Mouse (Mus musculus) heart, adult 2 months (tissue): ENCODE results near the gene BC107364. TPM values are rescaled to one million over a fixed set of nuclear protein-coding genes. Genes with fewer than 3 reads are reported as not detected.

Source experiments
- DNase-seq, 2 experiments: peaks; one replicate each; pipeline ENCODE4 v3.0.0; 2021
- H3K27ac ChIP-seq: fragments of 200-600 bp; 2 replicates; pipeline ENCODE4 v1.8.1; 2022
- H3K27me3 ChIP-seq: fragments of 200-500 bp; 2 replicates; pipeline ENCODE4 v1.6.1; 2012; ENCODE audit warnings: mild to moderate bottlenecking, low read length, inconsistent platforms, mixed read lengths; ENCODE audit not compliant: control insufficient read depth, insufficient read depth
- H3K36me3 ChIP-seq: fragments of 200-500 bp; 2 replicates; pipeline ENCODE4 v1.6.1; 2012; ENCODE audit warnings: low read length, inconsistent platforms; ENCODE audit not compliant: control insufficient read depth, insufficient read depth
- H3K4me1 ChIP-seq: fragments of 200-500 bp; 2 replicates; pipeline ENCODE4 v1.6.1; 2011; ENCODE audit warnings: low read length; ENCODE audit not compliant: control insufficient read depth, insufficient read depth
- H3K4me3 ChIP-seq: fragments of 200-600 bp; 2 replicates; pipeline ENCODE4 v1.8.1; 2022
- H3K79me2 ChIP-seq: fragments of 200-500 bp; replicated peaks from 2 replicates; pipeline ENCODE4 v1.6.1; 2012; ENCODE audit warnings: mild to moderate bottlenecking, inconsistent platforms, low read length, moderate library complexity, mixed read lengths; ENCODE audit not compliant: control insufficient read depth, insufficient read depth
- H3K9ac ChIP-seq: fragments of 200-500 bp; 2 replicates; pipeline ENCODE4 v1.6.1; 2012; ENCODE audit warnings: low read depth, mild to moderate bottlenecking, control low read depth, inconsistent platforms, low read length, mixed read lengths
- CTCF ChIP-seq: fragments of 200-600 bp; IDR thresholded peaks from 2 replicates; pipeline ENCODE4 v1.8.1; 2022; ENCODE audit warnings: antibody characterized with exemption, mild to moderate bottlenecking, moderate library complexity
- EP300 ChIP-seq: fragments of 200-500 bp; IDR thresholded peaks from 2 replicates; pipeline ENCODE4 v1.6.1; 2011; ENCODE audit warnings: low read depth, low read length, control low read depth; ENCODE audit not compliant: insufficient read depth
- POLR2A ChIP-seq: fragments of 200-500 bp; IDR thresholded peaks from 2 replicates; pipeline ENCODE4 v1.6.1; 2011; ENCODE audit warnings: mild to moderate bottlenecking, low read depth, low read length, control low read depth; ENCODE audit not compliant: insufficient read depth
- WGBS: fragments of 180-500 bp; shearing (Covaris S2); methylation state at CpG from one replicate; pipeline ENCODE4 v1.1.7; 2018; 5-methylcytosine and 5-hydroxymethylcytosine counted together
- intact Hi-C: fragments of 180-260 bp; cut with DNase I; formaldehyde crosslinking; loops from one replicate; pipeline ENCODE4 v1.15.1; 2025
- polyA plus RNA-seq: library from polyadenylated mRNA; depleted of rRNA; stranded (reverse); fragments of >200 nt; gene quantifications from 2 replicates; pipeline ENCODE4 v1.2.3, GENCODE M21; 2012
- total RNA-seq, 2 experiments: library from RNA; stranded (reverse); gene quantifications; 2 replicates each; pipeline ENCODE4 v1.2.3; 2021

BC107364 gene
- total and polyA plus RNA-seq, 3 experiments, result not detected

DNA sequence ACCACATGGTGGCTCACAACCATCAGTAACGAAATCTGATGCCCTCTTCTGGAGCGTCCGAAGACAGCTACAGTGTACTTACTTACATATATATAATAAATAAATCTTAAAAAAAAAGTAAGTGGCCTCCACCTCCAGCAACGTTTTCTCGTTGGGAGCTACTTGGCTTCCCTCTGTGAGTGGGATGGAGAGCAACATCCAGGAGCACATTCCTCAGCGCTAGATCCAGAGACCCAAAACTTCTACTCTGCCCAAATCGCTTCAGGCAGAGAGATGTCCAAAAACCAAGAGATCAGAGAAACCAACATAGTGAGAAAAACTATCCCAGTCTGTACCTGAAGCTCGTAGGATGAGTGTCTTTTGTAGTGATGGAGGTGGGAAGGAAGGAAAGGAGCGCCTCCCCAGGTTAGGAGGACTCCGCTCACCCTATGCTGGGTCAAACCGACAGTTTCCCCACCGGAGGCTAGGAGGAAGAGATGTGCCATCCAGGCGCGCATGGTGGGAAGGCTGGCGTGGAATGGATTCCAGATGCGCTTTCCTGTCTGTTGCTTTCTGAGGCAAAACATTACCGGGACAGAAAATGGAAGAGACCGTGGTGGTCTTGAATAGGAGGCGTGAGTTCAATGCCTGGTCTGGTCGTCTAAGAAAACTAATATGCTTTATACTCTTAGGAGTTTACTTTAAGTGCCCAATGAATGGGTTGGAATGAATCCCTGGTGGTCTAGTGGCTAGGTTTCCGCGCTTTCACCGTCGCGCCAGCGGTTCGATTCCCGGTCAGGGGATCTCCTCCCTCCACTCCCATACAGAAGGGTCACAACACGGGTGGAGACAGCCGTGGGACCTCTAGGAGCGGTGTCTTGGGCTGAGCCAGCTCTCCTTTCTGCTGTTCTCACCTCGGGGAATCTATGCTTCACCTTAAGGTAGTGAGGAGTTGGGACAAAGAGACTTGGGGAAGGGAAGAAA, 46.3 kb downstream of the BC107364 start:
- Histone ChIP-seq H3K27ac (no peak overlapping the region), H3K4me3 (no peak overlapping the region), H3K36me3 (no peaks in the 10 kb centered on the region), H3K9ac (no peak overlapping the region), H3K27me3 (peaks cover 39% of the 10 kb centered on the region), H3K79me2 (no peaks in the 10 kb centered on the region), H3K4me1 (no peaks in the 10 kb centered on the region)
- WGBS, result 51% methylated on average over 32 of the region's 32 CpGs
- no peak for TF ChIP-seq POLR2A
- TF ChIP-seq CTCF, result no peak
- no peak for TF ChIP-seq EP300
- no peak for DNase-seq
- intact Hi-C loops, result no loop called here

DNA sequence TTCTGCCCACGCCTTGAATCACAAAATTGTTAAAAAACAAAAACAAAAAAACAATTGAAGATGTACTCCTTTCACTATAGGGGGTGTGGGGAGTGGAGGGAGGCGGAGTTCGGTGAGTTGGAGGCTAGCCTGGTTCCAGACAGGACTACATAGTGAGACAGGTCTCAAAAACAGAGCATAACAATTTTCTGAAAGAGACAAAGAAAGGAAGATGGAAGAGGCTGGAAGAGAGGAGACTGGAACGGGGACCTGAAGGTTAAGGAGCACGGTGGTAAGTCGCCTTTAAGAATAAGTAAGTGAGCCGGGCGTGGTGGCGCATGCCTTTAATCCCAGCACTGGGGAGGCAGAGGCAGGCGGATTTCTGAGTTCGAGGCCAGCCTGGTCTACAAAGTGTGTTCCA, 47.1 kb downstream of the BC107364 start:
- Histone ChIP-seq H3K4me1 (no peaks in the 10 kb centered on the region), H3K27ac (no peak overlapping the region), H3K9ac (no peak overlapping the region), H3K27me3 (peaks cover 40% of the 10 kb centered on the region), H3K4me3 (no peak overlapping the region), H3K36me3 (no peaks in the 10 kb centered on the region), H3K79me2 (no peaks in the 10 kb centered on the region)
- WGBS, result 19% methylated on average over 11 of the region's 11 CpGs
- TF ChIP-seq POLR2A (no peak), EP300 (no peak), CTCF (no peak)
- intact Hi-C loops, result no loop called here
- no peak for DNase-seq

DNA sequence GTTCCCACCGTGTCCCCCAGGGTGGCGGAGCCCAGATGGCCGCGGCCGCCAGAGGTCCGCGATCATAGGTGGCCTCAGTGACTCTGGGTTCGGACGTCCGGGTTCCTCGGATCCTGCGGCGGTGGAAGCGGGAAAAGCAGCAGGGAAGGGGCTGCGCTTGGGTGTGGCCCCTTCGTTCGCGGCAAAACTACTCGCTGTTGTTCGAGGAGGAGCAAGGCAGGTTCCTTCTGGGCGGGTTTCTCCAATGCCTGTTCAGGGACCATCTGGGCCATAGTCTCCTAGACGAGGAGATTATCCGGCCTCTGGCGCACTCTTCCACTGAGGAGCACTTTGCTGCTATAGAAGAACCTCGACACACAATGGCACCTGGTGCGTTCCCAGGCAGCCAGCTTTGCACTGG, 47.7 kb downstream of the BC107364 start:
- intact Hi-C loops, result no loop called here
- H3K27me3 ChIP-seq, result peaks cover 35% of the 10 kb centered on the region
- H3K36me3 ChIP-seq, result no peaks in the 10 kb centered on the region
- H3K79me2 ChIP-seq, result no peaks in the 10 kb centered on the region
- WGBS, result 3% methylated on average over 26 of the region's 26 CpGs
- TF ChIP-seq CTCF (no peak), EP300 (no peak), POLR2A (no peak)
- H3K4me1 ChIP-seq, result no peaks in the 10 kb centered on the region
- no peak overlapping the region for H3K27ac ChIP-seq
- no peak overlapping the region for H3K9ac ChIP-seq
- no peak for DNase-seq
- no peak overlapping the region for H3K4me3 ChIP-seq

DNA sequence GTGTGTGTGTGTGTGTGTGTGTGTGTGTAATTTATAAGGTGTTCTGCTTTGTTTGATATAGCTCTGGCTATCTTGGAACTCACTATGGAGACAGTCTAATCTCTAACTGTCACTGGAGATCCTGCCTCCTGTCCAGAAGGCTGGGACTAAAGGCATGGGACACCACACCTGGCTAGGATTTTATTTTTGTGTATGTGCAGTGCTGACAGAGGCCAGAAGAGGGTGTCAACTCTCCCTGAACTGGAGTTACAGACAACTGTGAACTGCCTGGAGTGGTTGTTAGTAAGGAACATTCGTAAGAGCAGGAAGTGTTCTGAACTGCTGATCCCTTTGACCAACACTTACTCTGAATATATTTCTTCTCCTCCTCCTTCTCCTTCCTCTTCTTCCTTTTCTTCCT, 49.1 kb downstream of the BC107364 start:
- no peaks in the 10 kb centered on the region for H3K36me3 ChIP-seq
- H3K27me3 ChIP-seq, result peaks cover 36% of the 10 kb centered on the region
- DNase-seq, result no peak
- H3K9ac ChIP-seq, result no peak overlapping the region
- intact Hi-C loops, result no loop called here
- H3K79me2 ChIP-seq, result no peaks in the 10 kb centered on the region
- no peak overlapping the region for H3K4me3 ChIP-seq
- H3K4me1 ChIP-seq, result no peaks in the 10 kb centered on the region
- H3K27ac ChIP-seq, result no peak overlapping the region
- 27% methylated on average over 1 of the region's 1 CpGs for WGBS
- no peak for TF ChIP-seq CTCF
- no peak for TF ChIP-seq POLR2A

DNA sequence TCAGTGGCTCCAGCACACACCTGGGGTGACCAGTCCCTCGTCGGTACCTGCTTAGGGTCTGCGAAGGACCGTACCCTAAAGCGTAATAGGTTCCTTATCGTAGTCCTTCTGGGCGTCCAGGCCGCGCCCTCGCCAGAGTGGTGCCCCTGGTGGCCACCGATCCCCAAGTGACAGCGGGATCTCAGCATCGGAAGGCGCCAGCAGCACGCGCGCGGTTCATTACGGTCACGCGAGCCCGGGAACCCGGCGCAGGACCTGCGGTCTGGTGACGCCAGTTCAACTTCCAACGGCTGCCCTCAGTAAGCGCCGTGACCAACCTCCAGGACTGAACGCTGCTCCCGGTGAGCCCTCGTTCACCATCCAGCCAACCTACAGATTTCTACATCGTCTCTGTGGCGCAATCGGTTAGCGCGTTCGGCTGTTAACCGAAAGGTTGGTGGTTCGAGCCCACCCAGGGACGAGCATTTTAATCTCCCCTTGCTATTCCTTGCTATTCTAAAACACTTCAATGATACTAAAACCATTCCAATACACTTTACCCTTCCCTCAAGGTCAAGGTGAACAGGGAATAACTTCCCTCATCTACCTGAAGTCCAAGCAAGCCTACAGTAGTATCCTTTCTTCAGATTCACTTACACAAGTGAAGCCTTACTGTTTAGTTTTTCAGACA, 50.1 kb downstream of the BC107364 start:
- Histone ChIP-seq H3K4me1 (no peaks in the 10 kb centered on the region), H3K4me3 (no peak overlapping the region), H3K36me3 (no peaks in the 10 kb centered on the region), H3K9ac (no peak overlapping the region), H3K79me2 (no peaks in the 10 kb centered on the region), H3K27ac (no peak overlapping the region), H3K27me3 (peaks cover 38% of the 10 kb centered on the region)
- intact Hi-C loops, result no loop called here
- TF ChIP-seq EP300 (no peak), CTCF (no peak), POLR2A (no peak)
- WGBS, result 4% methylated on average over 41 of the region's 41 CpGs
- peak in 1 of 2 experiments; percentile 3 for DNase-seq

DNA sequence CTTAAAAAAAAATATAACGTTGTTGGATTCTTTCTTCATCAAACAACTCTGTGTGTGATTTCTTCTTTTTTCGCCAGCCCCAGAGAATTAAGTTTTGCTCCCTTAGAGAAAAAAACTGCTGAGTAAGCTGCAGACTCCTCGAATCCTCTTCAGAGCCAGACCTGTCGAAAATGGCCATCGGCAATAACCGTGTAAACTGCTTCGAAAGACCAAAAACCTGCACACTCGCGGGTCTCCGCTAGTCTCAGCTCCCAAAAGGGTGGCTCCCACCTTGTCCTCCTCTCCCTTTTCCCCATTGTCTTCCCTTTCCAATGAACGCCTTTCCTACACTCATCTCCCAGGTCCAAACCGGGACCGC, 50.7 kb downstream of the BC107364 start:
- Histone ChIP-seq H3K9ac (no peak overlapping the region), H3K4me3 (no peak overlapping the region)

More for the DNA sequence above, 50.7 kb downstream of the BC107364 start:
- H3K4me1 ChIP-seq, result no peaks in the 10 kb centered on the region
- intact Hi-C loops, result no loop called here
- H3K36me3 ChIP-seq, result no peaks in the 10 kb centered on the region
- H3K27me3 ChIP-seq, result peaks cover 38% of the 10 kb centered on the region
- H3K79me2 ChIP-seq, result no peaks in the 10 kb centered on the region
- DNase-seq, result no peak
- TF ChIP-seq EP300, result no peak
- no peak for TF ChIP-seq POLR2A
- no peak for TF ChIP-seq CTCF
- H3K27ac ChIP-seq, result no peak overlapping the region
- WGBS, result 6% methylated on average over 13 of the region's 13 CpGs
